Mouse (Mus musculus) intestine, embryonic 14.5 days (tissue): Measurements from ENCODE around the gene Sipa1l3. TPM values are rescaled to one million over a fixed set of nuclear protein-coding genes. Genes with fewer than 3 reads are reported as not detected.

ENCODE experiments used
- ATAC-seq: fragments of 200-750 bp; cut with Nextera tagmentation; replicated peaks from 2 replicates; pipeline ENCODE4 v1.8.0; 2017; ENCODE audit warnings: low read depth, moderate number of reproducible peaks, moderate TSS enrichment, moderate library complexity; ENCODE audit not compliant: low FRiP score, low TSS enrichment
- DNase-seq: peaks from one replicate; pipeline ENCODE4 v3.0.0-alpha.2; 2018; ENCODE audit warnings: low spot score
- H3K27ac ChIP-seq: fragments of 300-500 bp; sonication (generic); 2 replicates; pipeline ENCODE4 v1.5.1; 2014; ENCODE audit warnings: low read depth, mild to moderate bottlenecking, control low read depth
- H3K27me3 ChIP-seq: fragments of 300-500 bp; sonication (generic); replicated peaks from 2 replicates; pipeline ENCODE4 v1.6.1; 2014; ENCODE audit warnings: low read length, control low read depth; ENCODE audit not compliant: control insufficient read depth, insufficient read depth
- H3K36me3 ChIP-seq: fragments of 300-500 bp; sonication (generic); 2 replicates; pipeline ENCODE4 v1.6.1; 2014; ENCODE audit warnings: low read length, control low read depth; ENCODE audit not compliant: control insufficient read depth, insufficient read depth
- H3K4me1 ChIP-seq: fragments of 300-500 bp; sonication (generic); replicated peaks from 2 replicates; pipeline ENCODE4 v1.6.1; 2014; ENCODE audit warnings: low read length, control low read depth, mixed read lengths; ENCODE audit not compliant: control insufficient read depth, insufficient read depth
- H3K4me2 ChIP-seq: fragments of 300-500 bp; sonication (generic); 2 replicates; pipeline ENCODE4 v1.6.1; 2014; ENCODE audit warnings: low read length
- H3K4me3 ChIP-seq: fragments of 300-500 bp; sonication (generic); 2 replicates; pipeline ENCODE4 v1.5.1; 2014; ENCODE audit warnings: low read depth, low read length, control low read depth, mixed read lengths
- H3K9ac ChIP-seq: fragments of 300-500 bp; sonication (generic); 2 replicates; pipeline ENCODE4 v1.6.1; 2014; ENCODE audit warnings: mild to moderate bottlenecking, low read length
- H3K9me3 ChIP-seq: fragments of 300-500 bp; sonication (generic); 2 replicates; pipeline ENCODE4 v1.6.1; 2016; ENCODE audit warnings: low read length, control low read depth; ENCODE audit not compliant: control insufficient read depth
- WGBS: fragments of 180-500 bp; shearing (Covaris S2); extraction: QIAGEN DNeasy Blood & Tissue Kit; methylation state at CpG from one replicate; pipeline ENCODE4 v1.1.7; 2014; 5-methylcytosine and 5-hydroxymethylcytosine counted together
- polyA plus RNA-seq: library from polyadenylated mRNA; unstranded; fragments of >200 nt; fragmentation: Nextera tagmentation; extraction: Ambion mirVana; gene quantifications from 2 replicates; pipeline ENCODE4 v1.2.1, GENCODE M21; 2014

The Sipa1l3 gene
- polyA plus RNA-seq, 1 experiment from 2014 or later, result 22.5 TPM

DNA sequence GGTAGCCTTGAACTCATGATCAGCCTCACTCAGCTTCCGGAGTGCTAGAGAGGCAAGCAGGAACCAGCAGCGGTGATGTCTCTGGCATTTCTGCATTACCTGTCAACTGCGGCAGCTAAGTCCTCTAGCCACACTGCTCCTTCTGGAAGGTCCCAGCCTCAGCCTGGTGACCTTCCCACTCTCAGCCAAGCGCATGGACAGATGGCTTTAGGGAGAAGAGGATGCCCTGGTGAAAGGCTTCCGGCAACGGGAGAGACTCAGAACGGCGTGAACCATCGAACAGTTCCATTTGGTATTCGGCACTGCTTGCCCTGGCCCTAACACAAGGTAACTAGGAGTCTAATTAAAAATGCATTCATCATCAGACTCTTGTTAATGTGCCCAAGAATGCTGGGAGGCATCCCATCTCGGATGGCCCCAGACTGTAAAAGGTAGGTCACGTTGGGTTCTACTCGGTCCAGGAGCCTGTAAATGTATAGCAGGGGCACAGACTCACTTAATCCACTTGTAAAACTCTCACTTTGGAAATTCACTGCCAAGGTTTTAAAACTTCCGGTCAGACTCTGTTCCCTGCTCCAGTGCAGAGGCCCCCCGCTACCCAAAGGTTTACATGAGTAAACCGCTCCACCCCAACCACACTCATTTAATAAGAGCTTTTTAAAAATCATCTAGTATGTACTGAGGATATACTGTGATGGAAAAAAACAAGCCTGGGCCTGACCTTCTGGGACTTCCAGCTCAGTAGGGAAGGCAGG is 37.7 kb downstream of the Sipa1l3 start:
- Histone ChIP-seq H3K9me3 (no peaks in the 10 kb centered on the region), H3K27me3 (no peaks in the 10 kb centered on the region), H3K36me3 (no peaks in the 10 kb centered on the region), H3K4me3 (no peak overlapping the region), H3K4me1 (peaks cover 17% of the 10 kb centered on the region), H3K27ac (peak overlapping the region; percentile 63), H3K9ac (no peak overlapping the region), H3K4me2 (peak overlapping the region; percentile 9; the same call in 1 of the 2 replicates)
- no peak for ATAC-seq
- no peak for DNase-seq
- 76% methylated on average over 16 of the region's 16 CpGs for WGBS

- no peak overlapping the region for H3K4me2 ChIP-seq
- DNase-seq, result no peak
- no peak overlapping the region for H3K27ac ChIP-seq
- no peaks in the 10 kb centered on the region for H3K27me3 ChIP-seq
- H3K9ac ChIP-seq, result no peak overlapping the region
- peaks cover 17% of the 10 kb centered on the region for H3K4me1 ChIP-seq
- no peaks in the 10 kb centered on the region for H3K36me3 ChIP-seq
- no peak overlapping the region for H3K4me3 ChIP-seq
- WGBS, result 89% methylated on average over 4 of the region's 4 CpGs
- H3K9me3 ChIP-seq, result no peaks in the 10 kb centered on the region
- ATAC-seq, result no peak
Measured at GRCm38 (mm10) chr7:29480183-29480582, 38.3 kb downstream of the Sipa1l3 start.

- Histone ChIP-seq H3K4me3 (no peak overlapping the region), H3K27ac (no peak overlapping the region), H3K4me1 (peaks cover 13% of the 10 kb centered on the region; the same call in 1 of the 2 replicates), H3K4me2 (no peak overlapping the region), H3K27me3 (no peaks in the 10 kb centered on the region), H3K36me3 (no peaks in the 10 kb centered on the region), H3K9me3 (no peaks in the 10 kb centered on the region), H3K9ac (no peak overlapping the region)
- DNase-seq, result no peak
- 89% methylated on average over 7 of the region's 7 CpGs for WGBS
- ATAC-seq, result no peak
Measured at GRCm38 (mm10) chr7:29475005-29475404, 43.4 kb downstream of the Sipa1l3 start.

GRCm38 (mm10) chr7:29471309-29471708 is 47.1 kb downstream of the Sipa1l3 start:
- no peaks in the 10 kb centered on the region for H3K36me3 ChIP-seq
- no peak overlapping the region for H3K4me3 ChIP-seq
- H3K4me2 ChIP-seq, result no peak overlapping the region
- no peaks in the 10 kb centered on the region for H3K27me3 ChIP-seq
- H3K9me3 ChIP-seq, result no peaks in the 10 kb centered on the region
- no peak for ATAC-seq
- H3K4me1 ChIP-seq, result peaks cover 13% of the 10 kb centered on the region
- DNase-seq, result no peak
- H3K9ac ChIP-seq, result no peak overlapping the region
- 44% methylated on average over 7 of the region's 7 CpGs for WGBS
- H3K27ac ChIP-seq, result peak overlapping the region; percentile 34; the same call in 1 of the 2 replicates

GRCm38 (mm10) chr7:29469602-29470344 is 48.7 kb downstream of the Sipa1l3 start:
- Histone ChIP-seq H3K36me3 (no peaks in the 10 kb centered on the region), H3K9ac (no peak overlapping the region), H3K27me3 (no peaks in the 10 kb centered on the region), H3K4me1 (peaks cover 13% of the 10 kb centered on the region), H3K4me2 (no peak overlapping the region), H3K4me3 (no peak overlapping the region), H3K9me3 (no peaks in the 10 kb centered on the region), H3K27ac (peak overlapping the region; percentile 34; the same call in 1 of the 2 replicates)
- DNase-seq (peak; percentile 71), ATAC-seq (peak; percentile 84)
- 63% methylated on average over 7 of the region's 7 CpGs for WGBS

- Histone ChIP-seq H3K4me2 (no peak overlapping the region), H3K27me3 (no peaks in the 10 kb centered on the region), H3K4me1 (peaks cover 13% of the 10 kb centered on the region), H3K9me3 (no peaks in the 10 kb centered on the region), H3K4me3 (no peak overlapping the region), H3K9ac (no peak overlapping the region), H3K27ac (peak overlapping the region; percentile 62), H3K36me3 (no peaks in the 10 kb centered on the region)
- 87% methylated on average over 5 of the region's 5 CpGs for WGBS
- DNase-seq (no peak), ATAC-seq (no peak)
Measured at GRCm38 (mm10) chr7:29468593-29468992, 49.8 kb downstream of the Sipa1l3 start.

- no peak overlapping the region for H3K4me2 ChIP-seq
- no peak for ATAC-seq
- peaks cover 6% of the 10 kb centered on the region for H3K4me1 ChIP-seq
- no peak overlapping the region for H3K4me3 ChIP-seq
- DNase-seq, result no peak
- no peaks in the 10 kb centered on the region for H3K36me3 ChIP-seq
- no peaks in the 10 kb centered on the region for H3K9me3 ChIP-seq
- H3K27ac ChIP-seq, result no peak overlapping the region
- whole genome bisulfite sequencing, result 72% methylated on average over 10 of the region's 10 CpGs
- H3K9ac ChIP-seq, result no peak overlapping the region
- no peaks in the 10 kb centered on the region for H3K27me3 ChIP-seq
Measured at GRCm38 (mm10) chr7:29466585-29466984, 51.9 kb downstream of the Sipa1l3 start.

DNA sequence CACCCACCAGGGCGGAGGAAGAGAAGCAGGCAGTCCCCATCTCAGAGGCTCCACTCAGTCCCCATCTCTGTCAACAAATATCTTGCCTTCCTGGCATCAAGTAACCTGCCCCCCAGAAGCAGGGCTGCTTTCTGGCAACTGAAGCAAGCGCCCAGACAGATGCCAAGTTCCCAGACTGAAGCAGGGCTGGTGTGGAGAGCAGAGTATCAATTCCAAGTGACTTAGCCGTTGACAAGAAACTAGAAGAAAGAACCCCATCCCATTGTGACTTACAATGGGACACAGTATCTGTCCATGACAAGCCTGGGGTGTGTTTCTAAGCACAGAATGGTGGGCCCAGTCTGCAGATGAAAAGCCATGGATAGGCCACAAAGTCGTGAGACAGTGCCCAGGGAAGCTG is 52.7 kb downstream of the Sipa1l3 start:
- no peak overlapping the region for H3K4me2 ChIP-seq
- ATAC-seq, result no peak
- no peak for DNase-seq
- H3K27me3 ChIP-seq, result no peaks in the 10 kb centered on the region
- H3K27ac ChIP-seq, result no peak overlapping the region
- WGBS, result 83% methylated on average over 4 of the region's 4 CpGs
- no peaks in the 10 kb centered on the region for H3K36me3 ChIP-seq
- no peaks in the 10 kb centered on the region for H3K9me3 ChIP-seq
- H3K9ac ChIP-seq, result no peak overlapping the region
- peaks cover 3% of the 10 kb centered on the region for H3K4me1 ChIP-seq
- no peak overlapping the region for H3K4me3 ChIP-seq
